Mouse (Mus musculus): Measurements from ENCODE around the gene Fbxw11. TPM values are rescaled to one million over a fixed set of nuclear protein-coding genes. Genes with fewer than 3 reads are reported as not detected.
"Not testable (repeated sequence)": the region's sequence is repeated elsewhere in the genome, so short reads cannot be mapped to it uniquely, and the experiment has no call there.

Fbxw11 gene
- polyA plus RNA-seq, 1 experiment from 2014 or later, result 59.0 TPM

GRCm38 (mm10) chr11:32694322-32695003 lies 51.9 kb downstream of the Fbxw11 start:
- whole genome bisulfite sequencing, result 70% methylated on average over 9 of the region's 9 CpGs
- not testable (repeated sequence) for H3K9ac ChIP-seq (ENCODE audit: low read depth, low read length); H3K4me3 ChIP-seq (ENCODE audit: low read length); H3K27me3 ChIP-seq (replicated peaks; ENCODE audit: control insufficient read depth, insufficient read depth, low read length); H3K36me3 ChIP-seq (ENCODE audit: control insufficient read depth, insufficient read depth, low read length); H3K27ac ChIP-seq (ENCODE audit: low read length); ATAC-seq; H3K9me3 ChIP-seq (ENCODE audit: control insufficient read depth, low read length); H3K4me2 ChIP-seq (ENCODE audit: low read depth, low read length)
- peaks cover 18% of the 10 kb centered on the region for H3K4me1 ChIP-seq (ENCODE audit: control insufficient read depth, insufficient read depth, low read length)

GRCm38 (mm10) chr11:32696446-32697090 lies 54.0 kb downstream of the Fbxw11 start:
- peak; percentile 39; the same call in 1 of the 2 replicates for ATAC-seq
- H3K9ac ChIP-seq (ENCODE audit: low read depth, low read length), result no peak overlapping the region

DNA sequence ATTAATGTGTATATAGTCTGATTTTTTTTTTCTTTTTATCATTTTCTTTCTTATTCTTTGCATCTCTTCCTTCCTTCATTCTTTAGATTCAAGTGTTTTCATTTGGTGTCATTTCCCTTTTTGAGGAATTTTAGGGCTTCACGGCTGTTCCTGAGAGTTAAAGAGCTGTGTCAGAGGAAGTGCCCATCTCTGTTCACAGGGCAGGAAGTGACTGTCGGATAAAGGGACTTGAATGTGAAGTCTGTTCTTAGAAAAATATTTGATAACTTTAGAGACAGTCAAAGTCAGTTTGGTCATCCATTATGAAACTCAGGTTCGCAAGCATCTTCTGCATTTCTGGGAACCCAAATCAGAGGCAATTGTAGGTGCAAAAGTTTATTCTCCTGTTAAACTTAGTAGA lies 55.2 kb downstream of the Fbxw11 start:
- Histone ChIP-seq H3K9ac (ENCODE audit: low read depth, low read length) (no peak overlapping the region), H3K27ac (ENCODE audit: low read length) (no peak overlapping the region), H3K9me3 (ENCODE audit: control insufficient read depth, low read length) (no peaks in the 10 kb centered on the region), H3K4me2 (ENCODE audit: low read depth, low read length) (no peak overlapping the region), H3K27me3 (replicated peaks; ENCODE audit: control insufficient read depth, insufficient read depth, low read length) (no peaks in the 10 kb centered on the region), H3K4me1 (ENCODE audit: control insufficient read depth, insufficient read depth, low read length) (peaks cover 18% of the 10 kb centered on the region), H3K36me3 (ENCODE audit: control insufficient read depth, insufficient read depth, low read length) (no peaks in the 10 kb centered on the region), H3K4me3 (ENCODE audit: low read length) (no peak overlapping the region)
- 55% methylated on average over 3 of the region's 3 CpGs for WGBS
- no peak for ATAC-seq

More at GRCm38 (mm10) chr11:32696446-32697090, 54.0 kb downstream of the Fbxw11 start:
- Histone ChIP-seq H3K4me1 (ENCODE audit: control insufficient read depth, insufficient read depth, low read length) (peaks cover 18% of the 10 kb centered on the region), H3K4me2 (ENCODE audit: low read depth, low read length) (no peak overlapping the region), H3K4me3 (ENCODE audit: low read length) (no peak overlapping the region), H3K27ac (ENCODE audit: low read length) (no peak overlapping the region), H3K27me3 (replicated peaks; ENCODE audit: control insufficient read depth, insufficient read depth, low read length) (no peaks in the 10 kb centered on the region), H3K36me3 (ENCODE audit: control insufficient read depth, insufficient read depth, low read length) (no peaks in the 10 kb centered on the region), H3K9me3 (ENCODE audit: control insufficient read depth, low read length) (no peaks in the 10 kb centered on the region)
- WGBS, result 32% methylated on average over 2 of the region's 2 CpGs

- ATAC-seq, result no peak
- no peaks in the 10 kb centered on the region for H3K9me3 ChIP-seq (ENCODE audit: control insufficient read depth, low read length)
- no peak overlapping the region for H3K27ac ChIP-seq (ENCODE audit: low read length)
- no peak overlapping the region for H3K9ac ChIP-seq (ENCODE audit: low read depth, low read length)
- WGBS, result 81% methylated on average over 3 of the region's 3 CpGs
- H3K27me3 ChIP-seq (replicated peaks; ENCODE audit: control insufficient read depth, insufficient read depth, low read length), result no peaks in the 10 kb centered on the region
- no peak overlapping the region for H3K4me2 ChIP-seq (ENCODE audit: low read depth, low read length)
- H3K36me3 ChIP-seq (ENCODE audit: control insufficient read depth, insufficient read depth, low read length), result no peaks in the 10 kb centered on the region
- no peak overlapping the region for H3K4me3 ChIP-seq (ENCODE audit: low read length)
- H3K4me1 ChIP-seq (ENCODE audit: control insufficient read depth, insufficient read depth, low read length), result peaks cover 14% of the 10 kb centered on the region
These were observed 57.5 kb downstream of the Fbxw11 start for GRCm38 (mm10) chr11:32699913-32700493.

GRCm38 (mm10) chr11:32701566-32701965 lies 59.0 kb downstream of the Fbxw11 start:
- H3K27me3 ChIP-seq (replicated peaks; ENCODE audit: control insufficient read depth, insufficient read depth, low read length), result no peaks in the 10 kb centered on the region
- H3K9me3 ChIP-seq (ENCODE audit: control insufficient read depth, low read length), result no peaks in the 10 kb centered on the region
- H3K4me2 ChIP-seq (ENCODE audit: low read depth, low read length), result no peak overlapping the region
- no peaks in the 10 kb centered on the region for H3K36me3 ChIP-seq (ENCODE audit: control insufficient read depth, insufficient read depth, low read length)
- H3K9ac ChIP-seq (ENCODE audit: low read depth, low read length), result no peak overlapping the region
- no peak overlapping the region for H3K27ac ChIP-seq (ENCODE audit: low read length)
- H3K4me1 ChIP-seq (ENCODE audit: control insufficient read depth, insufficient read depth, low read length), result peaks cover 8% of the 10 kb centered on the region
- no peak overlapping the region for H3K4me3 ChIP-seq (ENCODE audit: low read length)
- ATAC-seq, result no peak
- WGBS, result 60% methylated on average over 3 of the region's 3 CpGs

DNA sequence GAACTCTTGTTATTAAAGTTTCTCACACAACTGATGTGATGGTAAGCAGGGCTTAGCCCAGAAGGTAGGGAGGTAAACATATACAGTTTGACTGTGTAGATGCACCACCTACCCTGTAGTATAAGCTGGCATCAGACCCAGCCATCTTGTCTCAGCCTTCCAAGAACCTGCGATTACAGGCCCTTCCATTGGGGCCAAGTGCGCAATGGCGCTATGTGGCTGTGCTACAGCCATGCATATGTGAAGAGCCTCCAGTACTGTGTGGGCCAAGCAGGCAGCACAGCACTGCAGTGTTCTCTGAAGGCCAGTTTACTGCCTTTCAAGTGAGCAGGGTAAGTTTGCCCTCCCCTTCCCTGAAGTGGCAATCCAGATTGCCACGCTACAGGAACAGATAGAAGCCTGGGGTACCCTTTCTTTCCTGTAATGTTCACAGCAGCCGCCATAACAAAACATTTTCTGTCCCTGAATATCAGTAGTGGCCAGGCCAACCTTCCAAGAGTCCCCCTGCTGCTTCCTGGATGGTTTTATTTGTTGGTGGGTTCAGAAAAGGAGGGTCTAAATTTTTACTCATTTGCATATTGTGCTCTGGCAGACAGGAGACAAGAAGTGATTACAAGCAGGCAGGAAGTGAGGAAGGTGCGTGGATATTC lies 61.8 kb downstream of the Fbxw11 start:
- H3K9me3 ChIP-seq (ENCODE audit: control insufficient read depth, low read length), result no peaks in the 10 kb centered on the region
- H3K4me2 ChIP-seq (ENCODE audit: low read depth, low read length), result no peak overlapping the region
- 89% methylated on average over 6 of the region's 6 CpGs for WGBS
- no peak for ATAC-seq
- no peaks in the 10 kb centered on the region for H3K27me3 ChIP-seq (replicated peaks; ENCODE audit: control insufficient read depth, insufficient read depth, low read length)
- no peaks in the 10 kb centered on the region for H3K36me3 ChIP-seq (ENCODE audit: control insufficient read depth, insufficient read depth, low read length)
- H3K4me1 ChIP-seq (ENCODE audit: control insufficient read depth, insufficient read depth, low read length), result 0 out of 2 replicates have a peak, but pooled peaks cover 4% of the 10 kb centered on the region
- H3K9ac ChIP-seq (ENCODE audit: low read depth, low read length), result no peak overlapping the region
- no peak overlapping the region for H3K27ac ChIP-seq (ENCODE audit: low read length)
- H3K4me3 ChIP-seq (ENCODE audit: low read length), result no peak overlapping the region

DNA sequence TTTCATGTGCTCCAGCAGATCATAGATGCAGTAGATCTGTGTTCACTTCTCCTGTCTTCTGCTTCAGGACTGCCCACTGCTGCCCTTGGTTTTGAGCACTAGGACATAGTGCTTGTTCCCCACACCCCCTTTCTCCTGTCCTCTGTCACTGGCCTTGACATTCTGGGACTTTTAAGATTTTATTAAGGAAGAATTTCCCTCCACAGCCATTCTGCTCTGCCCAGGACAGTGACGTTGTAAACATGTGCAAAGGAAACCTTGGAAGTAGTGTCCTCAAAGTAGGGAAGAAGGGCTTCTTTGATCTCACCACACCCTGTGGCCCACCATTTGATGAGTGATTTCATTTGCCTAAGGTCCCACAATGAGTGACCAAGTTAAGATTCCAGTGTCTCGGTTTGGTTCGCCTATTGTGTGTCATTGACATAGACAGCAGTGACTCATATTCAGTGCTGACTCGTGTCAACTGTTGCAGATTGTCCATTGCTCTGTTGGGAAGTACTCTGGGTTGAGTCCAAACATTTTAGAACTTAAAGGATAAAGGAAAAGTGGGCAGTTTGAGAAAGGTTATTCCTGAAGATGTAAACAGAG lies 64.0 kb downstream of the Fbxw11 start:
- H3K4me3 ChIP-seq (ENCODE audit: low read length), result no peak overlapping the region
- H3K4me2 ChIP-seq (ENCODE audit: low read depth, low read length), result no peak overlapping the region
- 0 out of 2 replicates have a peak, but pooled peaks cover 4% of the 10 kb centered on the region for H3K4me1 ChIP-seq (ENCODE audit: control insufficient read depth, insufficient read depth, low read length)
- 79% methylated on average over 4 of the region's 4 CpGs for WGBS
- no peak overlapping the region for H3K9ac ChIP-seq (ENCODE audit: low read depth, low read length)
- ATAC-seq, result no peak
- H3K9me3 ChIP-seq (ENCODE audit: control insufficient read depth, low read length), result no peaks in the 10 kb centered on the region
- H3K36me3 ChIP-seq (ENCODE audit: control insufficient read depth, insufficient read depth, low read length), result no peaks in the 10 kb centered on the region
- H3K27ac ChIP-seq (ENCODE audit: low read length), result no peak overlapping the region
- H3K27me3 ChIP-seq (replicated peaks; ENCODE audit: control insufficient read depth, insufficient read depth, low read length), result no peaks in the 10 kb centered on the region

GRCm38 (mm10) chr11:32707481-32707880 lies 65.0 kb downstream of the Fbxw11 start:
- H3K4me1 ChIP-seq (ENCODE audit: control insufficient read depth, insufficient read depth, low read length), result 0 out of 2 replicates have a peak, but pooled peaks cover 4% of the 10 kb centered on the region
- H3K9ac ChIP-seq (ENCODE audit: low read depth, low read length), result no peak overlapping the region
- H3K27ac ChIP-seq (ENCODE audit: low read length), result no peak overlapping the region
- no peaks in the 10 kb centered on the region for H3K36me3 ChIP-seq (ENCODE audit: control insufficient read depth, insufficient read depth, low read length)
- no peak overlapping the region for H3K4me2 ChIP-seq (ENCODE audit: low read depth, low read length)
- 56% methylated on average over 3 of the region's 3 CpGs for WGBS
- no peaks in the 10 kb centered on the region for H3K27me3 ChIP-seq (replicated peaks; ENCODE audit: control insufficient read depth, insufficient read depth, low read length)
- ATAC-seq, result no peak
- no peak overlapping the region for H3K4me3 ChIP-seq (ENCODE audit: low read length)
- H3K9me3 ChIP-seq (ENCODE audit: control insufficient read depth, low read length), result no peaks in the 10 kb centered on the region
